Comparison of ENCODE assay signal across 24 mouse cellular contexts in the genomic region with DNA sequence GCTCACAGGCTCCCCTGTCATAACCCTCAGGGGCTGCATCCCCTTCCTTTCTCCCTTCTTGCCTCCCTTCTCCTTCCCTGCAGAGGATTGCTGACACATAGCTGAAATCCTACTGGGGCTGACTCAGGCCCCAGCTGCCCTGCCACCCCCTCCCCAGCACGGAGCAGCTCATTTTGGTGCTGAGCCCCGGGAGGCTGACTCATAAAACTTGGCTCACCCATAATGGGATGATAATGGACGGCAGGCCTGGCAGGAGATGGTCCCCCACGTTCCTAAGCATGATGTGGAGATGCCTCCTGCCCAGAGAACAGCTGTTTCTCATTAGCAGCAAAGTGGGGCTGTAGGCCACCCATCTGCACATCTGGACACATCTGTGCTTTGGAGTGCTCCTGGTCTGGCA.
DNase-seq lines count a peak whose midpoint lies in the region; ATAC-seq and TF ChIP-seq lines count a peak whose summit lies in the region.
"Had no signal": no experiment of that assay in that cellular context is flagged by ENCODE, and none has a peak within 500 bp of the region (broad histone marks: within the 10 kb centered on the region; RNA-seq: fewer than 3 reads in every experiment).

No protein-coding gene starts in this region.

- ATAC-seq in midbrain, embryonic 14.5 days (ENCODE audit: low FRiP score, low TSS enrichment) = no peak
- ATAC-seq: CD4-positive, CD25-positive, alpha-beta regulatory T cell, adult 4 months; forebrain, embryonic 13.5 days had no signal

- H3K9me3 ChIP-seq in midbrain, embryonic 14.5 days (ENCODE audit: control insufficient read depth, low read length) = no peaks in the 10 kb centered on the region
- H3K9me3 ChIP-seq: forebrain, embryonic 13.5 days; hindbrain, embryonic 10.5 days; limb, embryonic 10.5 days; midbrain, embryonic 10.5 days; neural tube, embryonic 13.5 days had no signal

- 64% methylated on average over 4 of the region's 4 CpGs for WGBS in midbrain, embryonic 14.5 days

- H3K4me2 ChIP-seq in midbrain, embryonic 14.5 days (ENCODE audit: low read length) = no peak overlapping the region
- H3K4me2 ChIP-seq: forebrain, embryonic 13.5 days; liver, embryonic 11.5 days; lung, embryonic 14.5 days; neural tube, embryonic 13.5 days had no signal

- DNase-seq in layer of hippocampus, adult 2 months (ENCODE audit: low spot score in 2 of 2) = peak; percentile 22 to 47
- no peak for DNase-seq in layer of hippocampus, postnatal 25 days (ENCODE audit: extremely low spot score in 1 of 2, low spot score in 1 of 2)
- DNase-seq in 3T3-L1 (ENCODE audit: low read depth, low spot score) (peak; percentile 34), adipocyte (ENCODE audit: low spot score) (no peak)
- peak; percentile 80 for DNase-seq in adrenal gland, adult 2 months
- peak; percentile 51 to 66 for DNase-seq in frontal cortex, postnatal 36 days (ENCODE audit: low spot score in 2 of 2)
- DNase-seq in midbrain, embryonic 14.5 days = no peak
- no peak for DNase-seq in kidney, postnatal 14 days
- DNase-seq: cerebellum, adult 11 months; cerebellum, postnatal 14 days; kidney, adult 18-20 months; kidney, postnatal 25 days; lung, embryonic 14.5 days; lung, postnatal 4 days; thymus, postnatal 36 days had no signal

- no peak for TF ChIP-seq CTCF in layer of hippocampus, adult 2 months (conservative IDR thresholded peaks at IDR 0.05)

- no peaks in the 10 kb centered on the region for H3K27me3 ChIP-seq in midbrain, embryonic 14.5 days (ENCODE audit: control insufficient read depth, insufficient read depth, low read length)
- H3K27me3 ChIP-seq: forebrain, embryonic 13.5 days had no signal

- no peak overlapping the region for H3K4me3 ChIP-seq in layer of hippocampus, adult 2 months
- H3K4me3 ChIP-seq in midbrain, embryonic 14.5 days (replicated peaks; ENCODE audit: low read depth, low read length) = no peak overlapping the region
- H3K4me3 ChIP-seq: forebrain, embryonic 13.5 days; hindbrain, embryonic 10.5 days; limb, embryonic 10.5 days; midbrain, embryonic 10.5 days; neural tube, embryonic 13.5 days had no signal

- H3K4me1 ChIP-seq in midbrain, embryonic 14.5 days (ENCODE audit: control insufficient read depth, insufficient read depth, low read length) = peaks cover 16% of the 10 kb centered on the region
- H3K4me1 ChIP-seq: limb, embryonic 10.5 days had no signal

- H3K9ac ChIP-seq in midbrain, embryonic 14.5 days (replicated peaks; ENCODE audit: low read length) = no peak overlapping the region
- H3K9ac ChIP-seq: forebrain, embryonic 13.5 days; lung, embryonic 14.5 days; neural tube, embryonic 13.5 days had no signal

- H3K27ac ChIP-seq in layer of hippocampus, adult 2 months = no peak overlapping the region
- H3K27ac ChIP-seq in midbrain, embryonic 14.5 days (replicated peaks; ENCODE audit: low read depth, low read length) = no peak overlapping the region
- H3K27ac ChIP-seq: forebrain, embryonic 13.5 days; hindbrain, embryonic 10.5 days; limb, embryonic 10.5 days; midbrain, embryonic 10.5 days; neural tube, embryonic 13.5 days; stomach, postnatal 0 days had no signal

- no peaks in the 10 kb centered on the region for H3K36me3 ChIP-seq in midbrain, embryonic 14.5 days (ENCODE audit: control insufficient read depth, insufficient read depth, low read length)
- H3K36me3 ChIP-seq: G1E; hindbrain, embryonic 10.5 days; limb, embryonic 10.5 days; midbrain, embryonic 10.5 days; neural tube, embryonic 13.5 days had no signal

Comparison
In these comparisons a context has a peak if more than half of its experiments do, and no peak if none do; other contexts are left out.
1. DNase-seq: peak in layer of hippocampus, adult 2 months (2 of 2), 3T3-L1 (single experiment), adrenal gland, adult 2 months (single experiment) and frontal cortex, postnatal 36 days (2 of 2); none in layer of hippocampus, postnatal 25 days (0 of 2), adipocyte (single experiment), midbrain, embryonic 14.5 days (single experiment) and kidney, postnatal 14 days (single experiment).